20 mouse cellular contexts compared by ENCODE assay signal in the genomic region with DNA sequence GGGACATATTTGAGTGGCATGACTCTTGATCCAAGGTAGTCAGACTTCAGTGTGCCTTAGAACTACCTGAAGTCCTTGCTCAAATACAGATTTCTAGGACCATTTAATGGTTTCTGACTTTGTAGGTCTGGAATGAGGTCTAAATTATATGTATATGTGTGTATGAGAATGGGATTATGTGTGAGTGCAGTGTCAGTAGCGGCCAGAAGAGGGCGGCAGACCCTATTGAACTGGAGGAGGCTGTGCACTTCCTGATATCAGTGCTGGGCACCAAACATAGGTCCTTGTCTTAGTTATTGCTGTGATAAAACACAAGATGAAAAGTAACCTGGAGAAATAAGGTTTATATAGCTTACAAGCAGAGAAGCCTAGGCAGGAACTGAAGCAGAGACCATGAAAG.
A peak's percentile ranks its signal among the peaks of the same experiment; 100 is the strongest.
DNase-seq lines count a peak whose midpoint lies in the region; ATAC-seq and TF ChIP-seq lines count a peak whose summit lies in the region.
"Had no signal": no experiment of that assay in that cellular context is flagged by ENCODE, and none has a peak within 500 bp of the region (broad histone marks: within the 10 kb centered on the region; RNA-seq: fewer than 3 reads in every experiment).

No protein-coding gene starts in this region.

- no peaks in the 10 kb centered on the region for H3K27me3 ChIP-seq in hindbrain, embryonic 11.5 days (ENCODE audit: control insufficient read depth, insufficient read depth, low read length)
- no peaks in the 10 kb centered on the region for H3K27me3 ChIP-seq in hindbrain, embryonic 14.5 days (ENCODE audit: control insufficient read depth, insufficient read depth, low read length)
- no peaks in the 10 kb centered on the region for H3K27me3 ChIP-seq in lung, embryonic 14.5 days (ENCODE audit: insufficient read depth, low read length)
- no peaks in the 10 kb centered on the region for H3K27me3 ChIP-seq in heart, embryonic 10.5 days (ENCODE audit: insufficient read depth, poor library complexity, severe bottlenecking)
- H3K27me3 ChIP-seq: embryonic facial prominence, embryonic 13.5 days; heart, embryonic 12.5 days; liver, embryonic 15.5 days; midbrain, embryonic 13.5 days had no signal

- no peaks in the 10 kb centered on the region for H3K36me3 ChIP-seq in hindbrain, embryonic 11.5 days (ENCODE audit: control insufficient read depth, insufficient read depth, low read length)
- no peaks in the 10 kb centered on the region for H3K36me3 ChIP-seq in hindbrain, embryonic 14.5 days (replicated peaks; ENCODE audit: control insufficient read depth, insufficient read depth)
- no peaks in the 10 kb centered on the region for H3K36me3 ChIP-seq in lung, embryonic 14.5 days (ENCODE audit: insufficient read depth)
- H3K36me3 ChIP-seq in heart, embryonic 10.5 days: no peaks in the 10 kb centered on the region
- H3K36me3 ChIP-seq: embryonic facial prominence, embryonic 13.5 days; heart, embryonic 12.5 days; liver, embryonic 15.5 days; midbrain, embryonic 13.5 days had no signal

- no peak overlapping the region for H3K4me3 ChIP-seq in hindbrain, embryonic 11.5 days (ENCODE audit: low read depth, low read length)
- no peak overlapping the region for H3K4me3 ChIP-seq in hindbrain, embryonic 14.5 days (replicated peaks; ENCODE audit: low read length)
- no peak overlapping the region for H3K4me3 ChIP-seq in lung, embryonic 14.5 days (ENCODE audit: low read depth, low read length)
- no peak overlapping the region for H3K4me3 ChIP-seq in heart, embryonic 10.5 days
- H3K4me3 ChIP-seq: embryonic facial prominence, embryonic 13.5 days; heart, embryonic 12.5 days; liver, embryonic 15.5 days; midbrain, embryonic 13.5 days had no signal

- peak; percentile 11 for DNase-seq in hindbrain, embryonic 11.5 days (ENCODE audit: low spot score)
- no peak for DNase-seq in hindbrain, embryonic 14.5 days (ENCODE audit: low spot score)
- DNase-seq in lung, embryonic 14.5 days: no peak
- no peak for DNase-seq in lung, adult 18-20 months
- peak; percentile 32 for DNase-seq in ES-CJ7 (ENCODE audit: low read depth, low spot score)
- DNase-seq in ZHBTc4 (ENCODE audit: low read depth, low spot score): peak; percentile 57
- no peak for DNase-seq in heart, embryonic 10.5 days (ENCODE audit: low spot score)
- no peak for DNase-seq in spleen, postnatal 36 days (ENCODE audit: low spot score in 2 of 2)
- DNase-seq: B cell, adult 2 months; cerebellum, adult 11 months; gastrocnemius, postnatal 14 days; heart, postnatal 36 days; kidney, postnatal 10 days; right cerebral cortex, postnatal 14 days had no signal

- 92% methylated on average over 2 of the region's 2 CpGs for WGBS in hindbrain, embryonic 11.5 days
- WGBS in hindbrain, embryonic 14.5 days: 87% methylated on average over 2 of the region's 2 CpGs
- 94% methylated on average over 2 of the region's 2 CpGs for WGBS in lung, embryonic 14.5 days
- WGBS in heart, embryonic 10.5 days: 82% methylated on average over 2 of the region's 2 CpGs

- no peaks in the 10 kb centered on the region for H3K9me3 ChIP-seq in hindbrain, embryonic 11.5 days (ENCODE audit: control insufficient read depth, low read length)
- H3K9me3 ChIP-seq in hindbrain, embryonic 14.5 days (ENCODE audit: control insufficient read depth, low read length): 0 out of 2 replicates have a peak, but pooled peaks cover 5% of the 10 kb centered on the region
- no peaks in the 10 kb centered on the region for H3K9me3 ChIP-seq in lung, embryonic 14.5 days (ENCODE audit: low read depth, low read length)
- H3K9me3 ChIP-seq in heart, embryonic 10.5 days: no peaks in the 10 kb centered on the region
- H3K9me3 ChIP-seq: embryonic facial prominence, embryonic 13.5 days; heart, embryonic 12.5 days; midbrain, embryonic 13.5 days had no signal

- peak; percentile 38; the same call in 1 of the 2 replicates for TF ChIP-seq CTCF in lung, embryonic 14.5 days (IDR thresholded peaks at IDR 0.05; ENCODE audit: low read depth)

- ATAC-seq in hindbrain, embryonic 11.5 days (ENCODE audit: low FRiP score): no peak
- ATAC-seq in hindbrain, embryonic 14.5 days (ENCODE audit: low FRiP score): no peak
- no peak for ATAC-seq in lung, embryonic 14.5 days (ENCODE audit: insufficient read depth)
- ATAC-seq: inflammation-experienced regulatory T-cells, adult 6 months; midbrain, embryonic 13.5 days had no signal

- H3K4me2 ChIP-seq in hindbrain, embryonic 11.5 days (replicated peaks; ENCODE audit: low read depth, low read length): no peak overlapping the region
- no peak overlapping the region for H3K4me2 ChIP-seq in hindbrain, embryonic 14.5 days (replicated peaks)
- H3K4me2 ChIP-seq in lung, embryonic 14.5 days: no peak overlapping the region
- H3K4me2 ChIP-seq: embryonic facial prominence, embryonic 13.5 days; heart, embryonic 12.5 days; liver, embryonic 15.5 days; midbrain, embryonic 13.5 days had no signal

- no peak overlapping the region for H3K9ac ChIP-seq in hindbrain, embryonic 11.5 days (ENCODE audit: low read depth, low read length)
- no peak overlapping the region for H3K9ac ChIP-seq in hindbrain, embryonic 14.5 days
- no peak overlapping the region for H3K9ac ChIP-seq in lung, embryonic 14.5 days
- H3K9ac ChIP-seq: embryonic facial prominence, embryonic 13.5 days; heart, embryonic 12.5 days; liver, embryonic 15.5 days; midbrain, embryonic 13.5 days had no signal

- H3K4me1 ChIP-seq in hindbrain, embryonic 11.5 days (replicated peaks; ENCODE audit: control insufficient read depth, insufficient read depth, low read length): no peaks in the 10 kb centered on the region
- peaks cover 4% of the 10 kb centered on the region; the same call in 1 of the 2 replicates for H3K4me1 ChIP-seq in hindbrain, embryonic 14.5 days (replicated peaks; ENCODE audit: control insufficient read depth, insufficient read depth, low read length)
- H3K4me1 ChIP-seq in lung, embryonic 14.5 days (ENCODE audit: insufficient read depth): no peaks in the 10 kb centered on the region
- H3K4me1 ChIP-seq in heart, embryonic 10.5 days: no peaks in the 10 kb centered on the region
- H3K4me1 ChIP-seq: heart, embryonic 12.5 days; liver, embryonic 15.5 days had no signal

- H3K27ac ChIP-seq in hindbrain, embryonic 11.5 days (ENCODE audit: low read depth, low read length): no peak overlapping the region
- H3K27ac ChIP-seq in hindbrain, embryonic 14.5 days: no peak overlapping the region
- no peak overlapping the region for H3K27ac ChIP-seq in lung, embryonic 14.5 days (ENCODE audit: low read depth)
- no peak overlapping the region for H3K27ac ChIP-seq in heart, embryonic 10.5 days
- H3K27ac ChIP-seq: embryonic facial prominence, embryonic 13.5 days; liver, embryonic 15.5 days; macrophage; midbrain, embryonic 13.5 days had no signal

Comparison
In these comparisons a context has a peak if more than half of its experiments do, and no peak if none do; other contexts are left out.
1. DNase-seq: peak in hindbrain, embryonic 11.5 days (single experiment), ES-CJ7 (single experiment) and ZHBTc4 (single experiment); none in hindbrain, embryonic 14.5 days (single experiment), lung, embryonic 14.5 days (single experiment), lung, adult 18-20 months (0 of 2), heart, embryonic 10.5 days (single experiment) and spleen, postnatal 36 days (0 of 2).